Mouse (Mus musculus) adrenal gland, adult 2 months (tissue): ENCODE measurements around the gene Spaar. TPM values are rescaled to one million over a fixed set of nuclear protein-coding genes. Genes with fewer than 3 reads are reported as not detected.

Source experiments
- DNase-seq: peaks from one replicate; pipeline ENCODE4 v3.0.0; 2021
- long read RNA-seq: library from polyadenylated mRNA; stranded (forward); transcript quantifications from one replicate; pipeline ENCODE4 v2.0.0, GENCODE M21; 2021
- polyA plus RNA-seq: library from polyadenylated mRNA; depleted of rRNA; stranded (reverse); fragments of >200 nt; gene quantifications from 2 replicates; pipeline ENCODE4 v1.2.3, GENCODE M21; 2012; rRNA removed
- total RNA-seq, 2 experiments: library from RNA; stranded (reverse); gene quantifications; 2 replicates each; pipeline ENCODE4 v1.2.3; 2021

Spaar gene
- total RNA-seq (1 to 10 TPM; 1.5 to 2.4 TPM), polyA plus RNA-seq (2.0 and 2.6 TPM in 2 replicates)
- long read RNA-seq, full-length matches to known transcripts, result 1 of 1 reads
- long read RNA-seq, partial matches to known transcripts, result 0 of 1 reads
- long read RNA-seq, other reads (novel, unspliced or antisense), result 0 of 1 reads

- peak; percentile 47 for DNase-seq
These were observed at the start of gene Spaar for GRCm38 (mm10) chr4:43729794-43730550. Gene Spaar (plus strand): TSS chr4:43730034.

- no peak for DNase-seq
These were observed 39.8 kb upstream of the Spaar start for GRCm38 (mm10) chr4:43690021-43690420.

DNA sequence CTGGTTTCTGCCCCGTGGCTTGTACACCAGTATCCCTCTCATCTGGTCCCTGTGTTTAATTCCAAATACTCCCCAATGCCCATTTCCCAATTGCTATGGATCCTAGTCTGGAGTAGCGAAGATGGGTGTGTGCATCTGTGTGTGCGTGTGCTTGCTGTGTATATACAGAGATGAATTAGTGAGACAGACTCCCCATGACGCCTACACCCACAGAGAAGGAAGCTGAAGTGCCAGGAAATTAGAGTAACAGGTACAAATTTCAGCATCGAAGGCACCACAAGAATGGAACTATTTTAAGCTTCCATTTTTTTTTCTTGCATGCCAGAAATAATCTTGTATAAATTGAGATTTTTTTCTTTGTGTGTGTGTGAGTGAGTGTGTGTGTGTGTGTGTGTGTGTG lies 38.8 kb upstream of the Spaar start:
- DNase-seq, result no peak

- peak; percentile 84 for DNase-seq
These were observed 36.0 kb upstream of the Spaar start for GRCm38 (mm10) chr4:43693806-43694241.

DNA sequence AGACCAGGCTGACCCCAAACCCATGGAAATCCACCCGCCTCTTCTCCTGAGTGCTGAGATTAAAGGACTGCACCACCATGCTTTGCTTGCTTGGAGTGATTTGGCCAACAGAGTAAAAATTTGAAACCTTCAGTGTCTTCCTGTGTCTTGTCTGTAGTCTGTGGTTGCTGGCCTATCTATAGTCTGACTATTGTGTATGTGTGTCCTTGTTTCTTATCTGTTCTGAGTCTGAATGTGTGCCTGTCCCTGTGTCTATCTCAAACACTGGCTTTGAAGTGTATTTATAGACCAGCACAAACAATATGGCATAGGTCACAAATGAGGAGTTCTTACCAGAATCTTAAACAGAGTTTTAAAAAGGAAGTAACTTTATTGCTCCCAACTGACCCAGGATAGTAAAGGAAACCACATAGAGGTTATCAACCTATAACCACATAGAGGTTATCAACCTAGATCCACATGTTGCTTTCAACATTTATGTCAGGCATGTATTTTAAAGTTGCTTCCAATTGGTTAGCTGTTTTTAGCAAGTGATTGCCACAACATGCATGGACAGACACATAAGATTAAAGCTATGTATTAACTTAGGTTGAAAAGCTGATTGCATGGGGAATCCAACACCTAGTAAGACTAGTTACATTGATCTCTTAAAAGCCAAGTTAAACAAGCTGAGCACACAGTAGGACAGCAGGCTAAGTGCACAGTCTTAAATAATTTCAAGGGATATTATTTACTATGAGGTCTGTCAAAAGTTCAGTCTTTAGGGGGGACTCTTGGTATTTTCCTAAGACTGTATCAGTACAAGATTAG lies 35.2 kb upstream of the Spaar start:
- no peak for DNase-seq

DNA sequence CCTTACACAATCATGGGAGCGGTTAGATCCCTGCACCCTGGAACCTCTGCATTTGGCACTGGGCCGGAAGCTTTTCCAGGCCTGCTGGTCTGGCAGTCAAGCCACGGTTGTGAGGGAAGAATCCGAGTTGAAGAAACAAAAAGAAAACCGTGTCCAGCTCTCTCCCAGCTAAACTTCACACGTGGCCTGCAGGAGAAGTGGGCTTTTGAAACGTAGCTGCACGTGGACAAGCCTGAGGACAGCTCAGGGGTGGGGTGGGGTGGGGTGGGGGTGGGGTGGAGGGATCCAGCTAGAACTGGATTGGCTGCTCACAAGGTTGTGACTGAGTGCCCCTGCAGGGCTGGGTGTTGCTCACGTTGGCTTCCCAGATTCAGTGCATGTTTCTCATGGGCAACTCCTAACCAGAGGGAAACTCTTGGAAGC lies 34.6 kb upstream of the Spaar start:
- DNase-seq, result peak; percentile 36

DNA sequence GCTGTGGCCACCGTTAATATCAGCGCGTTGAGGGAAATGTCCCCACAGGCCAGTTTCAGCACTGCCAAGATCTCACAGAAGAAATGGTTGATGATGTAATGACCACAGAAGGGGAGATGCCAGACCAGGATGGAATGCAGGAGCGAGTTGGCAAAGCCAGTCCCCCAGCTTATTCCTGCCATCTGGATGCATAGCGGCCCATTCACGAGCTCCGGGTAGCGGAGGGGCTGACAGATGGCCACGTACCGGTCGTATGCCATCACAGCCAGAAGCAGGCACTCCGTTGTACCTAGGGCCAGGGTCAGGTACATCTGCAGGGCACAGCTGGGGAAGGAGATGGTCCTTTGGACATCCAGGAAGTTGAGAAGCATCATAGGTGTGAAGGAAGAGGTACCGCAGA lies 33.3 kb upstream of the Spaar start:
- DNase-seq, result no peak

GRCm38 (mm10) chr4:43700707-43701106 lies 29.1 kb upstream of the Spaar start, which contains the start of gene Olfr70:
Gene Olfr70 (minus strand): TSS chr4:43700807.
- no peak for DNase-seq

GRCm38 (mm10) chr4:43703439-43703838 lies 26.4 kb upstream of the Spaar start:
- no peak for DNase-seq

- peak; percentile 42 for DNase-seq
These were observed 26.0 kb upstream of the Spaar start for GRCm38 (mm10) chr4:43703851-43704250.

- DNase-seq, result no peak
These were observed 23.8 kb upstream of the Spaar start for GRCm38 (mm10) chr4:43705991-43706390.

- DNase-seq, result peak; percentile 36
These were observed 20.0 kb upstream of the Spaar start, which contains the start of gene Olfr71 for GRCm38 (mm10) chr4:43709869-43710268. Gene Olfr71 (minus strand): TSS chr4:43710255.

- DNase-seq, result peak; percentile 79
These were observed 18.0 kb upstream of the Spaar start for GRCm38 (mm10) chr4:43711821-43712220.

- DNase-seq, result no peak
These were observed 16.1 kb upstream of the Spaar start for GRCm38 (mm10) chr4:43713652-43714219.

DNA sequence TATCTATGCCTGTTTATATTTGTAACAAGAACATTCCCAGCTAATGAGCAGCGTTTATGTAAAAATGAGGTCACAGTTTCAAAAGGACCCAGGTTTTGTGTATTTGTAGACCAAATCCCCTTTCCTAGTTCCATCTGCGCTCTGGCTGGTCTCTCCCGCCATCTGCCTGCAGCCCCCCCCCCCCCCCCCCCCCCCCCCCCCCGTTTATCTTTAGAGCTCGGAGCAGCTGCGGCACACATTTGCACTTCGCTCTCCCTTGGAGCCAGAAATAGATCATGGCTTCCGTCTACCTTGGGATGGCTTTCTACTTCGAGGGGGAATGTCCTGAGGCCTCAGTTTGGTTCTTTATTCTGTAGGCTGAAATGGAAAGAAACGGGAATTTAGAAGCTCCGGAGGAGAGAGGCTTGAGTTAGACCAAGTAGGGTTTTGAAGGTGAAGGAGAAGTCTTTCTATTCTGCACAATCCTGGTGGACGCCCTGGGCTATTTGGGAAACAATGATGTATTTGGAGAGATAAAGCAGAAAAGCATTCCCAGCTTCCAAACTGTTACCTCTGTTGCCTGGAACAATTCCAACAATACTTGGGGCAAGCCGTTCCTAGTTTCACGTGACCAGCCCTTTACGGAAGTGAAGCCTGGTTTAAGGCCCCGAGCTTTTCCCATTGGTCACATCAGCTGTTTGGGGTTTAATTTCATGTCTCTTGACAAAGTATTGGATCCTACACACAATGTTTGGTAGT lies 9.2 kb upstream of the Spaar start:
- DNase-seq, result no peak

- no peak for DNase-seq
These were observed 7.6 kb upstream of the Spaar start for GRCm38 (mm10) chr4:43722191-43722590.

DNA sequence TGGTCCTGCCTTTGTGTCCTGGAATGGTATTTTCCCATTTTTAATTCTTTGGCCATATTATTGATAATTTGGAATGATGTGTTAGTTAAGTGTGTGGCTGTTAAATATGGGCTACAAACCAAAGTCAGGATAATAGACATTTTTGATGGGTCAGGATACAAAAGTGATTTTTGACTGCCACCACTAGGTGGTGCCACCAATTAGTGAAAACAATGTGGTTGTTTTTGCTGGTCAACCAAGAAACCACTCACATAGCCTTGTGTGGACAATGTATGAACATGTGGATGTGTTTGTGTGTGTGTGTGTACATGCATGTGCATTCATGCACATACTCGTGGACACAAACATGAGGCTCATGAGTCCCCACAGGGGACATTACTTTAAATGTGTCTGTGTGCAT lies 5.1 kb upstream of the Spaar start:
- no peak for DNase-seq

DNA sequence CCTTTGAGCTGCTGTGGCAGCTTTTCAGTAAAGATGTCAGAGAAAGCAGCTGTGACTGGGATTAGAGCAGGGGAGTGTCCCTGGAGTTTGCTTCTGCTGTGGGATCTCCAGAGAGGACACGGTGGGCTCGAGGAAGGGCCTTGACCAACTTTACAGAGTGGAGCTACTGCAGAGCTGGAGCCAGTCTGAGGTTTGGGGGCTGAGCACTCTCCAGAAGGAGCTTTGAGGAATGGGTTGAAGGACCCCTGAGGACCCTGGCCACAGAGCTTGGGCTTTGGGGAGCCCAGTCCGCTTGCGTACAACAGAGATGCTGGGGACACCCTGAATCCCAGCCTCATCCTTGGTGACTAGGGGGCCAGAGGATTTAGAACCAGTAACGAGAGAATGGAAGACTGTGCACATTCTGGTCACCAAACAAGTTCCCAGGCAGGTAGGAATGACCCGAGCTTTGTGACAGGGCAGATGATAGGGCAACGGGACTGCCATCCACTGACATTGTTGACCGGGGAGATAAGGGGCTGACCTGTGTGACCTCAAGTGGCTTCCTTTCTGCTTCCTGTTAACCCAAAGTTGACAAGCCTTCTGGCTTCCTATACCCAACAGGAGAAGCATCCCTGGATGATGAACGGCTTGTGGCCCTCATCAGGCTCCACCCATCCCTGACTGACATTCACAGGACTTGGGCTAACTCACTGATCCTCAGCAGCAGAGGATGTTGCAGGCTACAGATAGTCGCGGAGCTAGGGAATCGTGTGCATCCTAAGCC lies 3.4 kb upstream of the Spaar start:
- DNase-seq, result no peak

- DNase-seq, result peak; percentile 76
These were observed 2.8 kb upstream of the Spaar start, which contains the start of gene Hrct1 for GRCm38 (mm10) chr4:43726995-43727394. Gene Hrct1 (plus strand): TSS chr4:43727188.

DNA sequence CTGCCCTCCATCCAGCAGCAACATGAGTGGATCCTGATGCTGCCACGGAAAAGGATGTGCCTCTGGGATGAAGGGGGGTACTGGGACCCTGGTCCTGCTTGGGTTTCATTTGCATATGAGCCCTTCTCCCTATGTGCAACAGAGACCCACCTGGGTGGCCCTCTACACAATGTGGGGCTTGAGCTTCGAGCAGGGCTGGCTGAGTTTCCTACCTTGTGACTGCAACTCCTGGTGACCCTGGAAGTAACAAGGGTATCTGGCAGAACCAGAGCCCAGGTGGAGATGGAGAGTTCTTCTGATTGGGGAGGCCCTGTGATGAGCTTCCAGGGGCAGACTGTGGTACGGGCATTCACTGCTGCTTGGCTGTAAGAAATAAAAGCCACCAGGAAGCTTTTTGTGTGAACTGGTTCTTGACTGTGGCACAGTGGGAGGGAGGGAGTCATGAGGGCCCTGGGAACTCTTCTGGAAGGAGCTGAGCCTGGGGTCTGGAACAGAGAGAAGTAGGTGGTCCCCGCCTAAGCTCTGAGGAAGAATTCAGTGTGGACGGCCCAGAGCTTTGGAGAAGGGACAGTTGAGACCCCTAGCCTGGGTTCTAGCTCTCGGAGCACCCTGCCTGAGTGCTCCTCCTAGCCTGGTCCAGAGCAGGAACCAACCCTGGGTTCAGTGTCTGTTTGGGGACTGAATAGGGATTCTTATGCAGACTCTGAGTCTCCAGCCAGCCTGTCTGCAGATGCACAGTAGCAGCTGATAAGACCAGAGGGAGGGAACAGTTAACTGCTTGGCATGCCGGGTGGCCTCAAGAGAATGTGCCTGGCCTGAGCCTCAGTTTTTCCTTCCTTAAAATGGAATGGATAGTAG lies 1.9 kb upstream of the Spaar start:
- no peak for DNase-seq
